Mouse (Mus musculus) kidney, adult 9 months (tissue): ENCODE data around the gene Asic1.
A peak's percentile ranks its signal among the peaks of the same experiment; 100 is the strongest.
"Not testable (repeated sequence)": the region's sequence is repeated elsewhere in the genome, so short reads cannot be mapped to it uniquely, and the experiment has no call there.

Experiments
- DNase-seq: peaks from one replicate; pipeline ENCODE4 v3.0.0; 2022

The Asic1 gene

DNA sequence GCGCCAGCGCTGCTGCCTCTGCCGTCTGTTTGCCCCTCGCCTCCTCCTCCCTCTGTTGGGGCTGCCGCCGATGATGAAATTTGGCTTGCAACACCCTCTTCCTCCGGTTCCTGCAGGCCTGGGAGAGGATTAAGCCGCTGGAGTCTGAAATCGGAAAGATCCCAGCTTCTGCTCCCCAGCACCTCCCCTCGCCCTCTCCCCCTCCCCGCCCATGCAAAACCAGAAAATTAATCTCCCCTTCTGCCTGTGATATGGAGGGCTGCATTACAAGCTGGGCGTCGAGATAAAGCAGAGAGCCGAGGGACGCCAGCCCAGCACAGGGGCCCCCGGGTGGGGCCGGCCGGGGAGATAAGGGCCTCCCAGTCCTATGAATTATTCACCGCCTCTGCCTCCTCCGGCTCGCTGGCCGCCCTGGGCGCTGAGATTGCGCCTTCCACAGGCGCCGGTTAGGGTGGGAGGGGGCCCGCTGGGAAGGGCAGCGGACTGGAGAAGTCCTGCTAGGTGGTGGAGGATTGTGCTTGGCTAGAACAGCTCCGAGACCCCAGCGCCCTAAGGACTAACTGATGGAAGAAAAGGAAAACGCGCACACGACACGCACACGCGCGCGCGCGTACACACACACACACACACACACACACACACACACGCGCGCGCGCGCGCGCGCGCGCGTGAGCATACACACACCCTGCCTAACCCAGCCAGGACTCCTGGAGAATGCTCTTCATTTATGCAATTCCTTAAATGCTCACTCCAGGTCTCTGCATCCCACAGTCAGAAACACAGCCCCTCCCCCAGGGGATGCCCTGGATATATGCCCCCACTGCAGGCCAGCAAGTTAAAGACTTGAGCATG, 5.3 kb upstream of the Asic1 start:
- DNase-seq: no peak

DNA sequence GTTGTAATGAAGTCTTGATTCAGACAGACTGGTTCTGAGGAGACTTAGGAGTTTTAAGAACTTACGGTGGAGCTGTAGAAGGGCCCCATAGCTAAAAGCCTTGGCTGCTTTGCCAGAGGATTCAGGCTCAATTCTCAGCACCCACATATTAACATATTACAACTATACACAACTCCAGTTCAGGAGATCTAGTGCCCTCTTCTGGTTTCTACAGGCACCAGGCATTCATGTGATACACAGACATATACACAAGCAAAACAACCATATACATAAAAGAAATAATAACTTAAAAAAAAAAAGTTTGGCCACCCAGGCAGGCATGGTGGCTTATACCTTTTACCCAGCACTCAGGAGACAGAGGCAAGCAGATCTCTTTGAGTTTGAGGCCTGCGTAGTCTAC, 2.6 kb upstream of the Asic1 start:
- no peak for DNase-seq

DNA sequence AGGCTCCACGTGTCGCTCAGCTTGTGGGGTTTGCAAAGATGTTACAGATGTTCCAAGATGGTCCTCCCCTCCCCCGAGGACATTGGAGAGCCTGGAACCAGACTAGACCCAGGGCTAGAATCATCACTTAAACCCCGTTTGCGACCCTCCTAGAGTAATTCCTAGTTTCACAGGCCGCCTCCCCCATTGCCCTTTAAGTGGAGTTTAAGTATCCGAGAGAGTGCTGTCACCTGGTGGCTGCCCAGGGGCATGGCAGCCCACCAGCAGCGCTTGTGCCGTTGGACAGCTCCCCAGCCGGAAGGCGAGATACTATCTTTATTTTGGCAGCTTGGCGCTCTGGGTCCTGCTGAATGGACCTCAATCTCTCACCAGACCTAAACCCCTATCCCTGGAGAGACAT, 1.3 kb upstream of the Asic1 start:
- peak; percentile 80 for DNase-seq

DNA sequence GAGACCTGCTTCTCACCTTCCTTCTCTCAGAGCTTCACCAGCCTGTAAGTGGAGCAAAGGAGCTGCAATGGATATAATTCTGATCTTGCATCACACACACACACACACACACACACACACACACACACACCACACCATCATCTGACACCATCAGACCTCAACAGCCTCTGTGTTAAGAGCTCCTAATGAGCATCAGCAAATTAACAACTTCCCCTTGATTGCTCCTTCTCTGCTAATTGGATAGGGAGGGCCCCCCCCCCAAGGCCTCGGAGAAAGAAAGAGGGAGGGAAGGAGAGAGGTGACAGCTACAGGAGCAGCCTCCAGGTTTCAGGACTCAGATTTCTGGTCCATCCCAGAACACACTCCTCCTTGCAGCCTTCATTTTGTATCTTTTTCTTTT, 776 bp upstream of the Asic1 start:
- DNase-seq: no peak

DNA sequence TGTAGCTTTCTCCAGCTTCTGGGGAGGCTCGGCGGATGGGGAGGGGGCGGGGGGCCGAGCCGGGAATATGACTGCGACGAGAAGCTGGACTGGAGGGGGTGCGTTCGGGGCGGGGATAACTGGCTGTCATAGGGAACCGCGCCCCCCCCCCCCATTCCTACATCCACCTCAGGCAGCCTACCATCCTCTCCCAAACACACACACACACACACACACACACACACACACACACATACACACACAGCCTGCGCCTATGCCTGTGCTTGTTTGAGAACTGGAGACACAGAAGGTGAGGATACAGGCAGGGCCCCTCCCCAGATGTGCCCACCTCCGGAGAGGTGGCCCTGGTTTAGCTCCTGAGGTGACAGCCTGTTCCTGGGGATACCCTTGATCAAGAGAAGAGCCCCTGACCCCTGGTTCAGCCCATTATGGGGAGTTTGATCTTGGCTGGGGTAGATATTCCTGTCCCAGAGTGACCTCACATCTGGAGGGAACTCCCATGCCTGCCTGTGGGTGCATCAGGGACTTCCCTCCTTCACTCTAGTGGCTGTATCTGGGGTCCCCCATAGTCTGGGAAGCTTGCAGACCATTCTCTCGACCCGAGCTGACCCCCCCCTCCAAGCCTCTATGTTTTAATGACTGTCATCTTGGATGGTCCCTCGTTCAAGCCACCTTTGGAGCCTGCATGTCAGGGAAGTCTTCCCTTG, 949 bp downstream of the Asic1 start:
- no peak for DNase-seq

DNA sequence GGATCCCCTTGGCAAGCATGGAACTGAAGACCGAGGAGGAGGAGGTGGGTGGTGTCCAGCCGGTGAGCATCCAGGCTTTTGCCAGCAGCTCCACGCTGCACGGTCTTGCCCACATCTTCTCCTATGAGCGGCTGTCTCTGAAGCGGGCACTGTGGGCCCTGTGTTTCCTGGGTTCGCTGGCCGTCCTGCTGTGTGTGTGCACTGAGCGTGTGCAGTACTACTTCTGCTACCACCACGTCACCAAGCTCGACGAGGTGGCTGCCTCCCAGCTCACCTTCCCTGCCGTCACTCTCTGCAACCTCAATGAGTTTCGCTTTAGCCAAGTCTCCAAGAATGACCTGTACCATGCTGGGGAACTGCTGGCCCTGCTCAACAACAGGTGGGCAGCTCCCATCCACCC, 1.6 kb downstream of the Asic1 start:
- DNase-seq: no peak

DNA sequence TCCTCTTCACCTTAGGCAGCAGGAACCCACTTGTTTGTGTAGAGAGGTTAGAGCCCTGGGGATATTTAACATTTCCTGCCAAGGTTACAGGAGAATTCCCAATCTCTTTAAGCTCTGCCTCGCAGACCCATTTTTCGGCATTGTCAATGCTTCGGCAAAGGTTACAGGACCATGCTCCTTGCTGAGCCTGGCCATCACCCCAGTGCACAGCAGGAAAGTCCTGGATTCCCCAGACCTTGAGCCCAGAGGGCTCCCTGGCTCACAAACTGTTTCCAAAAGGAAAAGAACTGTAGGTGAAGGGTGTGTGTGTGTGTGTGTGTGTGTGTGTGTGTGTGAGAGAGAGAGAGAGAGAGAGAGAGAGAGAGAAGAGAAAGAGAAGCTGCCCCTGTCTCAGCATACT, 4.7 kb downstream of the Asic1 start:
- no peak for DNase-seq

DNA sequence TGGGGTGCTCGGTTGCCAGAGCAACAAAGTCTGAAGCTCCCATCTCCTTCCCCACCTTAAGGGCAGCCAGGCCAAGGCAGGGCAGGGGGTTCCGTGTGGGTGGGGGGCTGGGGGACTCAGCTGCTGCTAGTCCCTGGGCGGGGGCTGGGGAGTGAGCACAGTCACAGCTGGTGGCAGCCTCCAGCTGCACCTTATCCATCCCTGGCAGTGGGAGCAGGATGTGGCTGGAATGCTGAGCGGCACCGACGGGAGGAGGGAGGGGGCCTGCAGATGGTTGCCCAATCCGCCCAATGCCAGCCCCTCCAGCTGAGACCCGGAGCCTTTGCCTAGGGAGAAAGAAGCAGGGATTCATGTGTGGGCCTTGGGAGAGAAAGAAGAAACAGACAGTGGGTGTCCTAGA, 6.9 kb downstream of the Asic1 start:
- DNase-seq: no peak

DNA sequence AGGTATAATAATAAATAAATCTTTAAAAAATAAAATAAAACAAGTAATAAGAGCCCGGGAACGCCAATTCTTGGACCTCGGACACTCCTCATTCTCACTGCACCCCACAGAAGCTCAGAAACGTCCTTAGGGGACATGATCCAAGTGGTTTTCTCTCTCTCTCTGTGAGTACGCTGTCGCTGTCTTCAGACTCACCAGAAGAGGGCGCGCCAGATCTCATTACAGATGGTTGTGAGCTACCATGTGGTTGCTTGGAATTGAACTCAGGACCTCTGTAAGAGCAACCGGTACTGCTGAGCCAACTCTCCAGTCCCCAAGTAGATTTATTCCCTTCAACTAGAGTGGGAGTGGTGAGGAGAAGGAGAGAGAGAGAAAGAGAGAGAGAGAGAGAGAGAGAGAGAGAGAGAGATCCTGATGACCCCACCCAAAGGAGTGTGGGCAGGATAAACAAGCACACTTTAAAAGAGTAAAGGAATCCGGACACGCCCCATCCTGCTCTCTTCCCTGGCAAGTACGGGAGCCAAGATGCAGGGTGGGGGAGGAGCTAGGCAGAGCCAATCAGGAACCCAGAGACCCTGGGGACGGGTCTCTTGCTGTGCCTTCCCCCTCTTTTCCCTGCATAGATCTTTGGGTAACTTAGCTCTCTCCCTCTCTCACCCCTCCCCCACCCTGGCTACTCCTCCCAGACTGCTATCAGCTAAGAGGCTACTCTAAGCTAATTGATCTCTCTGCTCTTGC, 8.1 kb downstream of the Asic1 start:
- DNase-seq: no peak

DNA sequence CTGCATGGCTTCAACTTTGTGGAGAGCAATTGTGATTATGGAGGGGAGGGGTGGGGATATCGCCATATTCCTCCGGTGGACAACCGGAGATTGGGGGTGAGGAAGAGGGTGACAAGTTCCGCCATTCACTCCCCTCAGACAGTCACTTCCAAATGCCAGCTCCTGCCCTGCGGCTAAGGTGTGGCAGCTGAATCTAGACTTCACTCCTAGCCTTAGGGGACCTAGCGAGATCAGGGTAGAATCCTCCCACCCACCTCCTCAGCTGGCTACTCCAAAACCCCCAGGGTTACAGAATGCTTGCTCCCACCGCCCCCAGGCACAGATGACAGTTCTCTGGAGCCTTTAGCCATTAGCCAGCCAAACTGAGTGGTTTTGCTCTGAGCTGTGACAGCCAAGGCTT, 8.8 kb downstream of the Asic1 start:
- no peak for DNase-seq

DNA sequence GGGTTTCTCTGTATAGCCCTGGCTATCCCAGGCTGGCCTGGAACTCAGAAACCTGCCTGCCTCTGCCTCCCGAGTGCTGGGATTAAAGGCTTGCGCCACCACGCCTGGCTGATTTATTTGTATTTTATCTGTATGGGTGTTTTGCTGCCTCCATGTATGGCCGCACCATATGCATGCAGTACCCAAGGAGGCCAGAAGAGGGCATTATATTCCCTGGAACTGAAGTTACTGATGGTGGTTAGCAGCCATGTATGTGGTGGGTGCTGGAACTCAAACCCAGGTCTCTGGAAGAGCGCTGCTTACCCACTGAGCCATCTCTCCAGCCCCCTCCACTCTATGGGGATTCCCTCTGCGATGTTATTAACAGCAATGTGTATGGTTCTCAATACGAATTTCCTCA, 12.7 kb downstream of the Asic1 start:
- DNase-seq: no peak

DNA sequence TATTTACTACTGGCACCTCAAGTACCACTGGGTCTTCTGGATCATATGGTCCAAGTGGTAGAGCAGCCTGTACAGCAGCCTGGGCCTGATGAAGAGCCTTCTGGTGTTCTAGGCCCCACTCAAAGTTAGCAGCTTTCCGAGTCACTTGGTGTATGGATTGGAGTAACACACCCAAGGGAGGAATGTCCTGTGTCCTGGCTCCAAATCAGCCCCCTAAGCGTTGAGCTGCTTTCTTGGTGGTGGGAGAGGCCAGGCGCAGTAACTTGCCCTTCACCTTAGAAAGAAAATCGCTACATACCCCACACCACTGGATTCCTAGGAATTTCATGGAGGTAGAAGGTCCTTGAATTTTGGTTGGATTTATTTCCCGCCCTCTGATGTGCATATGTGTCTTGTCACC, 14.0 kb downstream of the Asic1 start:
- DNase-seq: no peak

DNA sequence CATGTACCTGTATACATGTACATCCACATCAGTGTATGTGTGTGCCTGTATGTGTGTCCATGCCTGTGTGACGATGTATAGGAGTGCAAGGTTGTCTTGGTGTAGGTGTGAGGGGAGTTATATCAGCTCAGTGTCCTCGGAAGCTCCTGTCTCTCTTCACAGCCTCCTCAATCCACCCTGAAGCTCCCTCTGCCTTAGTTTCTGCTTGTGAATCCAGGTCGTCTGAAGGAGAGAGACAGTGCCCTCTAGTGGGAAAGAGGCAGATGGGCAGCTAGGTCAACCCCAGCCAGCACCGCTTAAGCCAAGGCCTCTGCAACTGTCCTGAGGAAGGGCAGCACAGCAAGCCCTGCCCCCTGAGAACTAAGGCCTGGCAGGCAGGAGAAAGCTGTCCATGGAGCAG, 18.5 kb downstream of the Asic1 start:
- DNase-seq: peak; percentile 69

DNA sequence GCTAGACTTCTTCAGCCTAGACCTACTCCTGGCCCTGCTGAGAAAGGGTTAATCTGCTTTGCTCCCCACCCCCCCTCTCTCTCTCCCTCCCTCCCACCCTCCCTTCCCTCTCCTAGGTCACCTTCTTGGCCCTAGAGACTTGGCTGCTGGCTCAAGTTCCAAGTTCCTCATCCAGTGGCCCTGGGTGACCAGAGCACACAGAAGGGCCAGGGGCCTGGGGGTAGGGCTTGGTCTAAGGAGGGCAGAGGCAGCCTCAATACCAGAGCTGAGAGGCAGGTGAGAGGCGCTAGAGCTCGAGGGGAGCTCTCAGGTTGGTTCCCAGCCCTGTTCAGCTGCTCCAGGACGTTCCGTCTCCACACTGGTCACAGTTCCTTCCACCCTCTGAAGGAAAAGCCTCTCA, 20.8 kb downstream of the Asic1 start:
- DNase-seq: no peak

DNA sequence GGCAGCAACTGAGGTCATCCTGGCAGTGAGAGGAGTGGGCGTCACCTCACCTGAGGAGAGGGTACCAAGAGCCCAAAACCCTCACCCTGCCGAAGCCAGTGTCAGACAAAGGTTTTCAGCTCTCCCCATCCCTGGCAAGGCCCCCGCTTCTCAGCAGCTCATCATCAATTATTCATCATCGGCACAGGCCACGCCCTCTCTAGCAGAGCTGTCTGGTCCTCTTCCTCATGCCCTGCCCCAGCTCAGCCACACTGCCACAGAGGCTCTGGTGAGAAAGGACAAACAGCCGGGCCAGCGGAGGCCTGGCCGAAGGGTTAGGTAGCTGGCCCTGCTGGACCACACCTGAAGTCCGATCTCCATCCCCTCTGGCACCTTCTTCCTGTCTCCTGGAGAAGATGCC, 21.8 kb downstream of the Asic1 start:
- no peak for DNase-seq

DNA sequence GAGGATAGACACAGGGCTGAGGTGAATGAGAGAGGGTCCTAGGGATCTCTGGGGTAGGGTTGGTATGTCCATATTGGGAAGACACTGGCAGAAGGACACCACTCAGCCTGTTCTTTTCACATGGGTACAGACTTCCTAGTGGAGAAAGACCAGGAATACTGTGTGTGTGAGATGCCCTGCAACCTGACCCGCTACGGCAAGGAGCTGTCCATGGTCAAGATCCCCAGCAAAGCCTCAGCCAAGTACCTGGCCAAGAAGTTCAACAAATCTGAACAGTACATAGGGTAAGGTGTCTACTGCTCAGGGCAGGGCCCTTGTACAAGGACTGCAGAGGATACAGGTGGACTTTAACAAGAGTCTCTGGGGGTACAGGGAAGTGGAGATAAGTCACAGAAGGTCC, 27.1 kb downstream of the Asic1 start:
- DNase-seq: no peak

DNA sequence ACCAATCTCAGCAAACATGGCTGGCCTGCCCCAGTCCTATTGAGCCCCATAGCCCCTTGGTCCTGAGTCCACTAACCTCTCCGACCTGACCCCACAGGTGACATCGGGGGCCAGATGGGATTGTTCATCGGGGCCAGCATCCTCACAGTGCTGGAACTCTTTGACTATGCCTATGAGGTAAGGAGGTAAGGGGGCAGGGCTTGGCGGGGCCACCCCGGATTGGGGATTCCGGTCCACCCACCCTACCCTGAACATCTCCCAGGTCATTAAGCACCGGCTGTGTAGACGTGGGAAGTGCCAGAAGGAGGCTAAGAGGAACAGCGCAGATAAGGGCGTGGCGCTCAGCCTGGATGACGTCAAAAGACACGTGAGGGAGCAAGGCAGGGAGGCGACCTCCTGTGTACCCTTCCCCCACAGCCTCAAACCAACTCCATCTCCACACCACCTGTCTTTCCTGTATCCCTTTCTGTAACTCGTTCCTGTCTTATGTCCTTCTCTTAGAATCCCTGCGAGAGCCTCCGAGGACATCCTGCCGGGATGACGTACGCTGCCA, 28.4 kb downstream of the Asic1 start:
- DNase-seq: no peak

DNA sequence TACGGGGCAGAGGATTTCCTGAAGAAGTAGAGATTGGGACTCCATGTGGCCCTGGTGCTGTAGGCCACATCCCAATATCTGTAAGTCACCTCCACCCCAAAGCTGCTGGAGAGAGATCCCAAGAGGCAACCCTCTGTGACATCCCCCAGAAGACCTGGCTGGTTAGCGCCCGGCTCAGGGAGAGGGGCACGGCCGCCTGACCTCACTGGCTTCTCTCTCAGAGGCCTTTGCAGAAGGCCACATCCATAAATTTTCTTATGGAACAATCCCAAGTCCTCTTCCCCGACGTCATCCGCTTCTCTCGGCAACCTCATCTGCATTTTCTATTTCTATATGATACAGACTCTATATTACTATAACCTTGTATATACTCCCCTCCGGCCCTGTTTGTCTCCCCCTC, 29.5 kb downstream of the Asic1 start:
- no peak for DNase-seq

DNA sequence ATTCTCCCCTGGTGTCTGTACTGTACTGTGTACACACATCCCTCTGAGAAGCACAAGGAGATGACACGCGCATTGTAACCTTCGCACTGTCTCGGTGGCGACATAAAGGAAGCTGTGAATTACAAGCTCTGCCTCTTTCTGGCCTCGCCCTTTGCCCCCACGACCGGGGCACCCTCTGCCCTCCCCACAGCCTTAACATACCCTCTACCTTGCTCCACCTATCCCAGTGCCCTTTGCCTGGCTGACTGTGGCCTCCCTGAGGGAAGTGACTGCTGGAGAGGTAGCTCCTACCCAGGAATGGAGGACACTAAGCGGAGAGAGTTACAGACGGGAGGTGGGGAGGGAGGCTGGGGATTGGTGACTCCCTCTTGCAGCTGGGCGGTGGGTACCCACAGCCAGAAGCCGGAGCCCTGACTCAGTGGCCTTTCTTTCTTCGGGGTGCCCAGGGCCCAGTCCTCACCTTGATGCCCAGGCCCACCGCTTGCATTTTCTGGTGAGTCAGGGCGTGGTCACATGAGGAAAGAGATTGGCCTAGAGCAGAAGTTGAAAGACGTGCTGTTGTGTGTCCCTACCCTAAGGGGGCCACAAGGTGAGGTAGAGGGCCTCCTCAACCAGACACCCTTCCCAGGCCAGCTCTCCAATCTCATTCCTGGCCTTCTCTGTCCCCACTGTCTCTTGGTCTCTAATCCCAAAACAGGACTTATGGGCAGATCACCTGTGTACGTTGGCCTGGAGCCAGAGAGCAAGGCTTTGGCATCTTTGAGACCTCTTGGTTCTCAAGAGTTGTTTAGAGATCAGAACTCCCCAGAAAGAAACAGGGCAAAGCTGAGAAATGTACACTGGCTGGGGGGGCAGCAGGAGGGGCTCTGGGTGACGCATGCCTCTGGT, 30.3 kb downstream of the Asic1 start:
- no peak for DNase-seq

DNA sequence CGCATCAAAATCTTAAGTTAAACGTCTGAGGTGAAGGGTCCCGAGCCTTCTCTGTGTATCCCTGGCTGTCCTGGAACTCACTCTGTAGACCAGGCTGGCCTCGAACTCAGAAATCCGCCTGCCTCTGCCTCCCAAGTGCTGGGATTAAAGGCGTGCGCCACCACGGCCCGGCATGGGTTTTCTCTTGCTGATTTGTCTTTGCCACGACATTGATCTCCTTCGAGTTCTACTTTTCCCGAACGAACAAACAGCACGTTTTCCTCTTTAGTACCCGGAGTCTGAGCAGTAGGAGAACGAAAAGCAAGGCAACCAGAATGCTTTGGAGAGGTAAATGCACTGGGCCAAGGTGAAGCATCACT, 31.5 kb downstream of the Asic1 start:
- not testable (repeated sequence) for DNase-seq

DNA sequence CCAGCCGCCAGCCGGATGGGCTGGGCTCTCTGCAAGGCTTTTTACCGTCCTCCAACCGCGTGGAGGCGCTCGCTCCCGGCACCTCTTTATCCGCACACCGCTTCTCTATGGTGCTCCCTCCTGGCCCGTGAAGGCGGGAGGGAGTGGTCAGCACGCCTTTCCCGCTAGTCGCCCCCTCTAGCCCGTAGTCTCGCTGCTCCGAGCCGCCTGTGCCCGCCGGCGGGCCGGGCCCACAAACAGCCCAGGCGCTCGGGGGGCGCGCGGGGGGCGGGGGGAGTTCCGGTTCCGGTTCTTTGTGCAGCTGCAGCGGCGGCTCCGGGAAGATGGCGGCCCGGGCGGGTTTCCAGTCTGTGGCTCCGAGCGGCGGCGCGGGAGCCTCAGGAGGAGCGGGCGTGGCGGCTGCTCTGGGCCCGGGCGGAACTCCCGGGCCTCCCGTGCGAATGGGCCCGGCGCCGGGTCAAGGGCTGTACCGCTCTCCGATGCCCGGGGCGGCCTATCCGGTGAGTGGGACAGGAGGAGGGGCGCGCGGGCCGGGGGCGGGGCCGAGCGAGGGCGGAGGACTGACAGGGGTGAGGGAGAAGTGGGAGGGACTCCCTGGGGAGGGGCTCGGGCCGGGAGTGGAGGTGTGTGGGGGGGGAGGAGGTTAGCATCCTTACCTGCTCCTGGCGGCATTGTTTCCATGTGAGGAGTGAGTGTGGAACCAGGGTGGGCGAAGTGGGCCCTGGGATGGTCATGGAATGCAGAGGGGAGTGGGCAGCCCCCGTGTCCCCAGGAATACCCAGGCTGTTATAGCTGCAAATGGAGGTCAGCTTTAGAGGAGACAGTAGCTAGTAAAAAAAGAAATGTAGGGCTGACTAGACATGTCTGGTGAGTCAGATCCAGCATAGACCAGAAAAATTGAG, 32.1 kb downstream of the Asic1 start, which contains the start of gene Smarcd1:
TSS of gene Smarcd1 (plus strand) at position 131 of the 902 bp plus-strand sequence.
- DNase-seq: peak; percentile 94
